Mouse (Mus musculus): ENCODE results near the gene Asphd2. TPM values are rescaled to one million over a fixed set of nuclear protein-coding genes. Genes with fewer than 3 reads are reported as not detected.

Gene Asphd2
- polyA plus RNA-seq, 1 experiment, result 0.67 TPM

- peaks cover 3% of the 10 kb centered on the region for H3K36me3 ChIP-seq (ENCODE audit: control insufficient read depth, insufficient read depth)
- no peaks in the 10 kb centered on the region for H3K27me3 ChIP-seq (ENCODE audit: control insufficient read depth, insufficient read depth, insufficient read length)
- no peak overlapping the region for H3ac ChIP-seq (ENCODE audit: control insufficient read depth, insufficient read length)
- H3K79me2 ChIP-seq (ENCODE audit: control insufficient read depth, insufficient read depth), result no peaks in the 10 kb centered on the region
- H3K4me3 ChIP-seq, result no peak overlapping the region
- no peak overlapping the region for H3K4me2 ChIP-seq (ENCODE audit: low read depth)
- TF ChIP-seq USF1 (IDR thresholded peaks at IDR 0.05; ENCODE audit: low read depth) (no peak), POLR2AphosphoS2 (IDR thresholded peaks at IDR 0.05; ENCODE audit: insufficient read length, low read depth) (no peak), MYOG (IDR thresholded peaks at IDR 0.05; ENCODE audit: control insufficient read depth in 1 of 3, insufficient read depth in 1 of 3, insufficient read length in 2 of 3, low read depth in 2 of 3) (peak in 1 of 3 experiments; percentile 79), TCF12 (IDR thresholded peaks at IDR 0.05; ENCODE audit: insufficient read depth, poor library complexity, severe bottlenecking) (no peak), REST (IDR thresholded peaks at IDR 0.05; ENCODE audit: insufficient read depth, insufficient read length) (no peak), E2F4 (IDR thresholded peaks at IDR 0.05; ENCODE audit: insufficient read depth) (no peak), MAX (IDR thresholded peaks at IDR 0.05; ENCODE audit: low read depth) (no peak), TCF3 (IDR thresholded peaks at IDR 0.05; ENCODE audit: insufficient read length, low read depth) (no peak), MYOD1 (IDR thresholded peaks at IDR 0.05; ENCODE audit: control insufficient read depth in 1 of 3, insufficient read length in 2 of 3, low read depth in 2 of 3) (peak in 2 of 3 experiments; percentile 22 to 73), CEBPB (IDR thresholded peaks at IDR 0.05; ENCODE audit: insufficient read depth, poor library complexity, severe bottlenecking) (no peak), POLR2A (IDR thresholded peaks at IDR 0.05; ENCODE audit: insufficient read length, low read depth) (no peak)
Measured at GRCm38 (mm10) chr5:112376111-112376510, 18.6 kb downstream of the Asphd2 start.

GRCm38 (mm10) chr5:112371933-112372332 lies 22.7 kb downstream of the Asphd2 start:
- no peak overlapping the region for H3K4me2 ChIP-seq (ENCODE audit: low read depth)
- TF ChIP-seq USF1 (IDR thresholded peaks at IDR 0.05; ENCODE audit: low read depth) (no peak), CEBPB (IDR thresholded peaks at IDR 0.05; ENCODE audit: insufficient read depth, poor library complexity, severe bottlenecking) (no peak), TCF12 (IDR thresholded peaks at IDR 0.05; ENCODE audit: insufficient read depth, poor library complexity, severe bottlenecking) (no peak), POLR2A (IDR thresholded peaks at IDR 0.05; ENCODE audit: insufficient read length, low read depth) (no peak), MAX (IDR thresholded peaks at IDR 0.05; ENCODE audit: low read depth) (no peak), TCF3 (IDR thresholded peaks at IDR 0.05; ENCODE audit: insufficient read length, low read depth) (no peak), POLR2AphosphoS2 (IDR thresholded peaks at IDR 0.05; ENCODE audit: insufficient read length, low read depth) (no peak), E2F4 (IDR thresholded peaks at IDR 0.05; ENCODE audit: insufficient read depth) (no peak), MYOG (IDR thresholded peaks at IDR 0.05; ENCODE audit: control insufficient read depth in 1 of 3, insufficient read depth in 1 of 3, insufficient read length in 2 of 3, low read depth in 2 of 3) (no peak), REST (IDR thresholded peaks at IDR 0.05; ENCODE audit: insufficient read depth, insufficient read length) (no peak), SRF (IDR thresholded peaks at IDR 0.05; ENCODE audit: control insufficient read depth, insufficient read length, low read depth) (no peak), MYOD1 (IDR thresholded peaks at IDR 0.05; ENCODE audit: control insufficient read depth in 1 of 3, insufficient read length in 2 of 3, low read depth in 2 of 3) (no peak)
- H3ac ChIP-seq (ENCODE audit: control insufficient read depth, insufficient read length), result no peak overlapping the region
- no peaks in the 10 kb centered on the region for H3K27me3 ChIP-seq (ENCODE audit: control insufficient read depth, insufficient read depth, insufficient read length)
- no peaks in the 10 kb centered on the region for H3K79me2 ChIP-seq (ENCODE audit: control insufficient read depth, insufficient read depth)
- H3K36me3 ChIP-seq (ENCODE audit: control insufficient read depth, insufficient read depth), result peaks cover 3% of the 10 kb centered on the region
- no peak overlapping the region for H3K4me3 ChIP-seq

GRCm38 (mm10) chr5:112370236-112370813 lies 24.3 kb downstream of the Asphd2 start:
- Histone ChIP-seq H3K4me3 (no peak overlapping the region), H3K27me3 (ENCODE audit: control insufficient read depth, insufficient read depth, insufficient read length) (no peaks in the 10 kb centered on the region), H3ac (ENCODE audit: control insufficient read depth, insufficient read length) (no peak overlapping the region), H3K36me3 (ENCODE audit: control insufficient read depth, insufficient read depth) (peaks cover 3% of the 10 kb centered on the region), H3K4me2 (ENCODE audit: low read depth) (no peak overlapping the region), H3K79me2 (ENCODE audit: control insufficient read depth, insufficient read depth) (no peaks in the 10 kb centered on the region)
- TF ChIP-seq MYOD1 (IDR thresholded peaks at IDR 0.05; ENCODE audit: control insufficient read depth in 1 of 3, insufficient read length in 2 of 3, low read depth in 2 of 3) (no peak), MYOG (IDR thresholded peaks at IDR 0.05; ENCODE audit: control insufficient read depth in 1 of 3, insufficient read depth in 1 of 3, insufficient read length in 2 of 3, low read depth in 2 of 3) (no peak), SRF (IDR thresholded peaks at IDR 0.05; ENCODE audit: control insufficient read depth, insufficient read length, low read depth) (no peak), TCF12 (IDR thresholded peaks at IDR 0.05; ENCODE audit: insufficient read depth, poor library complexity, severe bottlenecking) (no peak), TCF3 (IDR thresholded peaks at IDR 0.05; ENCODE audit: insufficient read length, low read depth) (no peak), CEBPB (IDR thresholded peaks at IDR 0.05; ENCODE audit: insufficient read depth, poor library complexity, severe bottlenecking) (no peak), REST (IDR thresholded peaks at IDR 0.05; ENCODE audit: insufficient read depth, insufficient read length) (no peak), POLR2A (IDR thresholded peaks at IDR 0.05; ENCODE audit: insufficient read length, low read depth) (no peak), POLR2AphosphoS2 (IDR thresholded peaks at IDR 0.05; ENCODE audit: insufficient read length, low read depth) (no peak), USF1 (IDR thresholded peaks at IDR 0.05; ENCODE audit: low read depth) (no peak), MAX (IDR thresholded peaks at IDR 0.05; ENCODE audit: low read depth) (no peak), E2F4 (IDR thresholded peaks at IDR 0.05; ENCODE audit: insufficient read depth) (no peak)

- peaks cover 3% of the 10 kb centered on the region for H3K36me3 ChIP-seq (ENCODE audit: control insufficient read depth, insufficient read depth)
- no peaks in the 10 kb centered on the region for H3K27me3 ChIP-seq (ENCODE audit: control insufficient read depth, insufficient read depth, insufficient read length)
- no peak overlapping the region for H3K4me2 ChIP-seq (ENCODE audit: low read depth)
- no peak overlapping the region for H3ac ChIP-seq (ENCODE audit: control insufficient read depth, insufficient read length)
- TF ChIP-seq MYOD1 (IDR thresholded peaks at IDR 0.05; ENCODE audit: control insufficient read depth in 1 of 3, insufficient read length in 2 of 3, low read depth in 2 of 3), result no peak
- TF ChIP-seq REST (IDR thresholded peaks at IDR 0.05; ENCODE audit: insufficient read depth, insufficient read length), result no peak
- no peak for TF ChIP-seq MAX (IDR thresholded peaks at IDR 0.05; ENCODE audit: low read depth)
- TF ChIP-seq USF1 (IDR thresholded peaks at IDR 0.05; ENCODE audit: low read depth), result no peak
- TF ChIP-seq MYOG (IDR thresholded peaks at IDR 0.05; ENCODE audit: control insufficient read depth in 1 of 3, insufficient read depth in 1 of 3, insufficient read length in 2 of 3, low read depth in 2 of 3), result no peak
- H3K4me3 ChIP-seq, result no peak overlapping the region
- H3K79me2 ChIP-seq (ENCODE audit: control insufficient read depth, insufficient read depth), result no peaks in the 10 kb centered on the region
Measured at GRCm38 (mm10) chr5:112369326-112369725, 25.3 kb downstream of the Asphd2 start.
